Mouse (Mus musculus): ENCODE data around the gene Crtam.

Crtam gene

DNA sequence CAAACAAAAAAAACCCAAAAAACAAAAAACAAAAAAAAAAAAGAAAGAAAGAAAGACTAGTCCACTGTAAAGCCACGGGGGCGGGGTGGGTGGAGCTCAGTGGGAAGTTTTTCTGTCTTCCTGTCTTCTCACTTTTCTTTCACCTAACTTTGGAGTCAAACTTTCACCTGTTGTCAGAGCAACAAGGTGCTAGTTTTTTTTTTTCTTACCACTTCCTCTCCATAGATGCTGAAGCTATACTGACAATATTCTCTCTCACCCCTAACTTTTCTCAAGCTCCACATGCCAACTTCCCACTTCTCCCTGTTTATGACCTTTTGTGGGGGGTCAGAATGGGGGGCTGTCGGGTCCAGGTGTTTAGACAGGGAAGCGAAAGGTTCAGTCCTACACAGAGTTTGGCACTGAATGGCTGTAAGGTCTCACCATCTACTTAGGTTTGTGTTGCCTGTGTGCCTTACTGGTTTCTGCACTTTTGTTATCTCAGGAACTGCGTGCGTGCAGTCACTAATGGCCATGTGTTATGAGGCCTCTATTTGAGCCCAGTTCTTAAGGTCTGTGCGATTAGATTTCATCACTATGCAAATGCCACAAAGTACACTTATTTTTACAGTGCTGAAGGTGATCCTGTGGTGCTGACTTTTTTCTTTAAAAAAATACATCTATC, 7.2 kb downstream of the Crtam start:
- no peak for DNase-seq

DNA sequence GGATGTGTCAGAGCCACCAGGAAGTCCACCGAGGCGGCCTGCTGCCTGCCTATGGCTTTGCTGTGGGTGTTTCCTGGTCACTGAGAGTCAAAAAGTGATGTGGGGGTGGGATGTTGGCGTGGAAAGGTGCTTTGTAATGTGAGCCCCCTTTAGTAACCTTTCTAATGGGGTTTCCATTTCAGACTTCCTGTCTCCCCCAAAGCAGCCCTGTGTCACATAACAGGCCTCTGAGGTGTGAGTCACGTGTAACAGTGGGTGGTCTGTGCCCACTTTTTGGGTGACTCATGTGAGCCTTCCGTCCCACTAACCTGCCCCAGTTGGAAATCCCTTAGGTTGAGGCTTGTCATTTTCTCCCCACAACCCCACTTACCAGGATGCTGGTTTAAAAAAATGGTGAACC, 10.4 kb downstream of the Crtam start:
- DNase-seq = no peak

DNA sequence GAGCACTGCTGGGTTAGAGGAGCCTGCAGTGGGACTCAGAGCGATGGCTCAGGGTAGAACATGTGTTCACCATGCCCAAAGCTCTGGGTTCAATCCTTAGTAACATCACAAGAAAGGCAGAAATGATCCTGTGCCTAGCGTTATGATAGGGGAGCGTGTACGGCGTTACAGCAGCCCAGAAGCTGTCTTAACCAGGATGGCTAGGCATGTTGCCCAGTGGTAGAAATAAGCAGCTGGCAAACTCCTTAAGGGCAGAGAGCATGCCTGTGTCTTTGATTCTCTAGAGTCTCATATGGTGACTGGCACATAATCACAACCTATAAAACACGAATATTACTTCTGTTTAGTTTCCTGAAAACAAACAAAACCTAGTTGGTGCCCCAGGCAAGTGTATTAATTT, 12.9 kb downstream of the Crtam start:
- DNase-seq = no peak

DNA sequence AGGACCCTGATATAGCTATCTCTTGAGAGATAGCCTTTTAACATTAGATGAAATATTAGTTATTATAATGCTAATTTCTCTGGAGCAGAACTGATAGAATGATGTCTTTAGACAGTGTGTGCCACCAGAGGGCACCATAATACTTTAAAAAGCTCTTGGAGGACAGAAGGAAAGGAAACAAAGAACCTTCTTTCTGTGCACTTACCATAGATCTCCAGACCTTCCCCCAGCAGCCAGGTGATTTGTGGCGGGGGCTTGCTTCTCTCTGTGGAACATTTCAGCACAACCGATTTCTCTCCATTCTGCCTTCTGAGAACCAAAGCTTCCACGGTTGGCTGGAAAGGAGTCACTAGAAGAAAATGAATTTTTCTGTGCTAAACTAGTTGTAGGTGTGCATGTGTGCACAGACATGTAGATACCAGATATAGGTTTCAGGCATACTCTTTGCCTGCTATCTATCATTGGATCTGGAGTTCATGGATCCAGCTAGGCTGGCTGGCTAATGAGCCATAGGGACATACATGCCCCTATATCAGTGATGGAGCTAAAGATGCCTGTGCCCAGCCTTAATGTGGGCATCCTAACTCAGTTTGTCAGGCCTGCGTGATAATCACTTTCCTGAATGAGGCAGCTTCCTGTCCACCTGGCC, 14.4 kb downstream of the Crtam start:
- peak in 1 of 2 experiments; percentile 19 for DNase-seq

DNA sequence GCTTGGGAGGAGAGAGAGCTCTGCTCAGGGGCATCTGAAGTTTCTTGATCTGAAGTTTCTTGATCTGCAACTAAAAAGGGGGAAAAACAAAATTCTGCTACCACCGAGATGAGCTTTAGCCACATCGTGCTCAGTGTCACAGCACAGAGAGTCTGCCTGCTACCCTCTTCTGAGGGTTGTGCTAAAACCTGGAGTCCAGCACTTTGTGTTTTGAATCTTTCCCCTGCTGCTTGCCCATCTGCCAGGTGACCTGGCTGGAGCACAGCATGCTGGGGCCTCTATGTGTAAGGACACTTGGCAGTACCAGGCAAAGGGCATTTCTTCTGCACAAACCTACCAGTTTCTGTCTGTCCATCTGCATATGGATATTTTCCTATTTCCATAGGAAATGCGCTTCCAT, 20.1 kb downstream of the Crtam start:
- DNase-seq = no peak

DNA sequence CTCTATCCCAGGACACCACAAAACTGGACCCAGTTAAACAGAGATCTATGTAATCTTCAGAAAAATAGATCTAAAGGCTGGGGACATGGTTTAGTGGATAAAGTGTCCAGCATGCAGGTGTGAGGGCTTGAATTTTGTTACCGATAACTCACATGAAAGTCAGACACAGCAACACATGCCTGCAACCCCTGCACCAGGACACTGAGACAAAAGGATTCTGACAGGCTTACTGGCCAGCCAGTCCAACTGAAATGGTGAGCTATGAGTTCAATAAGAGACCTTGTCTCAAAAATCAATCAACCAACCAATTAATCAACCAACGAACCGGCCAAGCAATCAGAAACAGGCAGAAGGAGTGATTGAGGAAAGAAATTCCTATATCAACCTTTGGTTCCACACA, 20.7 kb downstream of the Crtam start:
- DNase-seq = no peak

DNA sequence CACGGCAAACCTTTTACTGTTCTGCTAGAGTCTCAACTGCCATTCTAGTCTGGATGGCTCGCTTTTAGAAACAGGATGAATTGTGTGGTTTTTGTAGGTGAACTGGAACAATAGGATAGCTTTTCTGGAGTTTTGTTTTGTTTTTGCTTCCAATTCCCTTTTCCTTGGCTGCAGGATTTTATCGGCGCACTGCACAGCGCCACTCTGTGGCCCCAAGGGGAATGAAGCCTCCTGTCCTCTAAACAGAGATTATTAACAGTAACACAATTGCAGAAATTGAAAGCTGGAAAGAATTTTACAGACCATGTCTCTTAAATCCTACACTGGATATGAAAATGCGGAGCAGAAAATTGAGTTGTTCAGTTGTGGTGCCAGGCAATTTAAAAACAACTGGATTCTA, 21.9 kb downstream of the Crtam start:
- no peak for DNase-seq

DNA sequence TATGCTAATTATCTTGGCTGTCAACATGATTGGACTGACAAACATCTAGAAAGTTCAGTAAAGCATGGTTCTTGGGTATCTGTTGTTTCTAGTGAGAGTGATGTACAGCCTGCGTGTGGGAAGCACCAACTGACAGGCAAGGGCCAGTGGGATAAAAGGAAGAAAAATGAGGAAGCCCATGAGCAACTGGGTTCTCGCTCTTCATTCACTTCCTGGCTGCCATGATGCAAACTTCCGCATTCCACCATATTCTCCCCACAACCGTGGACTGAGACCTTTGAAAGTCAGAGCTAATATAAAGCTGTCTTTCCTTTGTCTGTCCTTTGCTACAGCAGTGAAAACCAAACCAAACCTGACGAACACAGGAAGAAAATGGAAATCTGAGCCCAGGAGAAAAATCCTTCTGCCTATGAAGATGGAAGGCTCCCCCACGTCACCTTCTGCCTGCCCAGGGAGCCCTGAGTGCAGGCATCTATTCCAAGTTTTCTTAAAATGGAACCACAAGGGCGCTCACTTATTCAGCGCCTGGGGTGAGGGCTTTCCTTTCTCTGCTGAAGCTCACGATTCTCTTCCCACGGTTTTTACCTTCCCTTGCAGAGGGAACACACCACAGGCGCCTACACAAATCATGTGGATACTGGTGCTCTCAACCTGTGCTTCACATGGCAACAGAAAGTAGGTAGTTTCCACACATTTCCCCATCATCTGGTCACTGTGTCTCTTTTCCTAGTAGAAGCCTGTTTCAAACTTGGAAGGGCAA, 30.2 kb downstream of the Crtam start:
- DNase-seq = no peak

DNA sequence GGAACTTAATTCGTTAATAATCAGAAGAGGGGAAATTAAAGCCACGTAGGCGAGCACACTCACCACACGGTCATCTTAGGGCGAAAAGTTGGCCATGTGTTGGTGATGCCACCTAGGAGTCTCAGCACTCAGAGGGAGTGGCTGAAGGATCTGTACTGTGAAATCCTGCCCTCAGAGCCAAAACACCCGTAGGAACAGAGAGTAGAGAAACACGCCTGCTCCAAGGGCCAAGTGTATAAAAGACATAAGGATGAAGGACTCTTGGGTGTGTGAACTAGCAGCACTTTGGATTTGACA, 40.1 kb downstream of the Crtam start:
- DNase-seq = no peak

DNA sequence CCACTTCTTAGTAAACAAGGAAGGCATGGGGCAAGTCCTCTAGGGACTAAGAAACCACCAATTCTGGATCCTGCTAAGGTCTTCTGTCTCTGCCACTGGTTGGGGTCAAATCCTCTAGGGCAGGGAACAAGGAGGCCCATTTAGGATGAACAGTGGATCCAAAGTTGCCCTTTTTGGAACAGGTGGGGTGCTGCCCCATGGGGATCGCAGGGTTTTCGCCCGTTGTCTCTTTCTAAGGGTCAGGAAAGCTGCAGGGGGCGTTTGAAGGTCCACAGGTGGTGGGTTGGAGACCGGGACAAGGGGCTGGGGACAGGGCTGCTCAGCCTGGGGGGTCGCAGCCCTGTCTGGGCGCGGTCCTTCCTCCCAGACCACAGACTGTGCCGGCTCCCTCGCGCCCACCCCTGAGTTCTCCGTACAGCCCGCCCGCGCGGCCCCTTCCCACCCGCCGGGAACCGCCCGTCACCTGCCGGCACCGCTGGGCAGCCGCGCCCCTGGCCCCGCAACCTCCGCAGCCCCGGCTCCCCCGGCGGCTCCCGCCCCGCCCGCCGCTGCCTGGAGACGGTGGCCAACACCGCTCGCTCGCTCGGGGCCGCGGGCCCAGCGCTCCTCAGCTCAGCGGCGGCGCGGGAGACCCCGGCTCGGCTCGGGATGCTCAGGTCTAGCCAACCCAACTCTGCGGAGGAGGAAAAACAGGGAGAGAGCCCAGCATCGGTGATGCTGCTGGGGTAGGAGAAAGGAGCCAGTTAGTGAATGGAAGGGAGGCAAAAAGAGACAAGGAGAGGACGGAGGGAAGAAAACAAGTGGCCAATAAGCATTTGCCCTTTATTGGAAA, 40.6 kb downstream of the Crtam start, which contains the start of gene Jhy:
Jhy (minus strand) TSS at position 533 of the 832 bp plus-strand sequence.
- DNase-seq = no peak

DNA sequence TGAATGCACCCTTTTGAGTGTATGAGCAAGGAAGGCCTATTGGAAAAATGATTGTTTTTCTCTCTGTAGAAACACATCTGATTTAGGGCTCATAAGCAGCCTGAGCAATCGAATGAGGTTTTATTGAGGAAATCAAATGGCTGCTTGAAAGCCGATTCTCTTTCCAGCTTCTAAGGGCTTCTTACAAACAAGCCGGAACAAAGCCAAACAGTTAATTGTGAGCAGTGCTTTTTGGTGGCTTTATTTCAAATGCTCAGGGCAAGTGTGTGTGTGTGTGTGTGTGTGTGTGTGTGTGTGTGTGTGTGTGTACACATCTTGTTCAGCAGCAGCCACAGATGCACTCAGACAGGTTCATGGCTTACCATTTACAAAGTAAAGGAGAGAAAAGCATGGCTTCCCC, 43.0 kb downstream of the Crtam start:
- no peak for DNase-seq

DNA sequence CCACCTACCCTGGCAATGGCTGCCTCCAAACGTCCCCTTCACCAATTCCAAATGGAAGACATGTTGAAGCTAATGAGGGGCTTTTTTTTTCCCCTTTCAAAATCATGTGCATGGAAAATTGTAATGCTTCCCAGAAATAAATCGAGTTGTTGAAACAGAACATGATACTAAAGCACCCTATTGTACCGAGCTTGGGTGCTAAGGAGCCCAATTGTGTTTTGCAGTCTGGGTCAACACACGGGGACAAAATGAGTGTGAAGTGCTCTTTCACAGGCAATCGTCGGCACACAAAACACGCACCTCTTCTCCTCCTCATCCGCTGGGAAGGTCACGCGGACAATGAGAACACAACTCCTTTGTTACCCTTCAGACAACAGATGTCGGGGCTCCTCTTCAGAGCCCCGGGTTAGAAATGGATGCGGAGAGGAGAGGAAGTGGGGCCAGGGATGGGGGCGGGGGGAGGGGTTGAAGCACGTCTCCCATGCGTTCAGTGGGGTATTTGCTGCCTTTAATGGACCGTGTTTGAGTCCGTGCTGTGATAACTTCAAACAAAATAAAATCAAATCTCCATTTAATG, 55.3 kb downstream of the Crtam start:
- no peak for DNase-seq

DNA sequence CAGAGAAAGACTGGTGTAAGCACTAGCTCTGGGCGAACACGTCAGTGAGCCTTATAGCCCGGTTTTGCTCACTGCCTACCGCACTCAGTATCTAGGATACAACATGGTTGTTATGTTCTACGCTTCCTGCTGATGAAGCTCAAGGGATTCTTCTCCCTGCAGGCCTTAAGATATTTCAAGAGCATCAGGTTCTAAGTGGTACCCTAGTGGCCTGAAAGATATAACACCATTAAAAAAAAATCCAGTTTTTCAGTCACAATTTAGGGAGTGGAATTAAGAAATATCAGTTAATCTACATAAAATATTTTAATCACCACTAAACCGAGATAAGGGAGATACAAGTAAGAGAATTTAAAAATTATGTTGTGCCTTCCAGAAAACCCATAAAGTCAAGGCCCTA, 56.0 kb downstream of the Crtam start:
- DNase-seq = no peak

DNA sequence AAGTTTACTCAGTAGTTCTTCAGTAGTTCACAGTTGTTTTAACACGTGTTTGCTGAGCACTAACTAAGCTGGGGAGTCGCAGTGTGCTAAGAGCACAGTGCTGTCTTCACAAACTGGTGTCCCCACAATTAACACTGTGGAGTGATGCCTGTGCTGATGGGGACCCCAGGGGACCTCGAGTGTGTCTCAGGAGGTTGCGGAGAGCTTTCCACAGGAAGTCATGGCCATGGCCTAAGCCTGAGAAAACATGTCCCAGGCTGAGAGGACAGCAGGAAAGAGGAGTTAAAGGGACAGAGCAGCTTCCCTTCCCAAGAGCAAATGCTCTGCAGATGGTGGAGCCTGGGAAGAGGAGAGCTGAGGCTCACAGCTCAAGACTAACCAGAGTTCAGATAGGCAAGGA, 57.3 kb downstream of the Crtam start:
- no peak for DNase-seq

DNA sequence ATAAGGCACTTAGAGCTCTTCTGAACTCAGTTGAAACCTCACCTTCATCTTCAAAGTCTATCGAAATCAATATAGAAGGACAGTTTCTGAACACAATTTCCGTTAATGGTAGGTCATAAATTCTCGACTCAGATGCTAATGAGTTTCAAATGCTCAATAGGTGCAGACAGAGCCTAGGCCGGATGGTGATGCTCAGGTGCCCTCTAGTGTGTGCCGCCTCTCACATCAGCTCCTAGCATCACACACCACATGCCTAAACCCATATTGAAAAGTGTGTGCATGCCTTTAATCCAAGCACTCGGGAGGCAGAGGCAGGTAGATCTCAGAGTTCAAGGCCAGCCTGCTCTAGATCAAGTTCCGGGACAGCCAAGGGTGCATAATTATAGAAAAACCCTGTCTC, 67.0 kb downstream of the Crtam start:
- no peak for DNase-seq

DNA sequence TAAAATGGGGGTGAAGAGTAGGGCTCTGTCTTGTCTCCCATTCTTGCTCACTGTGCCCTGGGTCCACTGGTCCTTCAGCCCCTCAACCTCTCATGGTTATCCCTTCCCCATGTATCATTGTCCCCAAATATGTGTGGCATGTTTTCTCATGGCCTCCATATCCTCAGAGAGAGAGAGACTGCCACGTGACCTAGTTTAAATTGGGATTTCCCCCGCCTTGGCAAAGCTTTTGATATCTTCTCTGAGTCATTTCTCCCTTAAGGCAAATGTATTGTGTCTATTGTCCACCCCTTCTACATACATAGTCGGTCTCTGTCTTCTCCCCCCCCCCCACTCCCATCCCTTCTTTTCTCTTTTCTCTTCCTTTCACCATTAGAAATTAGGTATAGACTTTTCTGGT, 71.1 kb downstream of the Crtam start:
- DNase-seq = no peak

DNA sequence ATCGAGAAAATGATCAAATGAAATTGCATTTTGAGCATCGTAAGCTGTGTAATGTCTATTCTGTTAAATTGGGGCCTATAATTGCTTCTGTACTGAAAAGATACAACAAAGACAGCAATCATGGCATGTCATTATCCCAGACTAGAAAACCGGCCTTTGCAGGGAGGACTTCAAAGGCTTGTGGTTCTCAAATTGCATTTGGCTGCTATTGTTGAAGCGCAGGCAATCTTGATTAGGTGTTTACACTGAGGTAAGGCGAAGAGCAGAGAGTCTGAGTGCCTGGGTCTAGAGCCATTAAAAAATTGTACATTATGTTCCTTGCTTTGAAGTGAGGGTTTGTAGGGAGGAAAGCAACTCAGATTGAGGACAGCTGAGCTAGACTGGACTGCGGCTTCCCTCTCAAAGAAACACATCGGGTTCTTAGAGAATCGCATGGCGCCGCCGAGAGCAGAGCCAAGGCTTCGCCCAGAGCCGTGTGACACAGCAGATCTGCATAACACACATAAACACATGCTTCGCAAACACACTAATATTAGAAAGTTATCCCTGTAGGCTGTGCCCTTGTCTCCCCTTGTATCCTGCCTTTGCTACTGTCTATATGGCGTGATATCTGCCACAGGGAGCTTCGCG, 77.0 kb downstream of the Crtam start:
- DNase-seq = no peak
